Mouse (Mus musculus) frontal cortex, adult (tissue): ENCODE data around the gene Limch1.
A peak's percentile ranks its signal among the peaks of the same experiment; 100 is the strongest.

Experiments used
- ATAC-seq: cut with Nextera tagmentation; 2 replicates; pipeline ENCODE4 v1.9.2; 2017; ENCODE audit warnings: mild to moderate bottlenecking, moderate library complexity, mixed read lengths; ENCODE audit not compliant: low TSS enrichment

Gene Limch1

DNA sequence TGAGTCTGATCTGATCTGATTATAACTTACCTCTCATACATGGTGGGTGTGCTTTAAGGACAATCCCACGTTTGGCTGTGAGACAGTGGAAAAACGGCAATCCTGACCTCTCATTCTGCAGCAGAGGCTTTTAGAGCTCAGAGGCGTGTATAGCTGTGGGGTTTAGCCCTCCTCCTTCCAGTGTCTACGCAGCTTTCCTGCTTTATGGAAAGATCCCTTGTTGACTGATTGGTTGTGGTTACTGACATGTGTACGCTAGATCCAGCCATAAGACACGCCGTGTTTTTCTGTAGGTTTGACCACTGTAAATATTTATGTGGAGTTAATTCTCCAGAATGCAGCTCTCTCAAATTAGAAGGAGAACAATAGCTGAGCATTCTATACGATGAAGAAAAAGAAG lies 81.2 kb downstream of the Limch1 start:
- no peak; the same call in 1 of the 2 replicates for ATAC-seq

DNA sequence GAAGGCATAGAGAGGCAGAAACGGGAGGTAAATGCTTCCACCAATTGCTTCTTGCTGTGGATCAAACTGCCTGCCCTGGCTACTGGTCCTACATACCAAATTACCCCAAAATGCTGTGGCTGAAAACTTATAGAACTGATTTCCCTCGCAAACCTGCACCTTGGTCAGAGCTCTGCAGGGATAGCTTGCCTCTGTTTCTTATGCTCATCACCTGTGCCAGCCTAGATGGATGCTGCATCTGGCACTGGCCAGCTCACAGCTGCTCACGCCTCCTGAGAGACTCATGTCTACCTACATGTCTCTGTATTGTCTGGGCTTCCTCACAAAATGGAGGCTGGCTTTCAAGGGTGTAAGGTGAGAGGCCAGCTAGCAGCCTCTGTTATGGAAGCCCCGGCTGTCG lies 83.9 kb downstream of the Limch1 start:
- ATAC-seq, result no peak

DNA sequence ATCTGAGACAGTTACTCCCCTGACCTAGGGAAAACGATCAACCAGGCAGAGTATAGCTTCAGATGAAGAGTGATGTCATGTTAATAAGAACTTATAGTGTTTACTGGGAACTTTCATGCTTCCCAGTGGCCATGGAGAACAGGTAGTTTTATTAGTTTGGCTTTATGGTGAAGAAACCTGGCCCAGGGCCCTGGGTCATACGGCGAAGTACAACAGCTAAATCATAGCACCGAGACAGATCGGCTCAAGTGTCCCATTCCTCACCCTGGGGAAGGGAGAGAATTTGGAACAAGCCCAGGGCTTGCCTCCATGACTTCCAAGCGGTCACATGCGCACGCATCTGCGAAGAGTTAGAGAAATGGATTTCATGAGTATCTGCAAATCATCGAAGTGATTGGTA lies 84.6 kb downstream of the Limch1 start:
- no peak for ATAC-seq

DNA sequence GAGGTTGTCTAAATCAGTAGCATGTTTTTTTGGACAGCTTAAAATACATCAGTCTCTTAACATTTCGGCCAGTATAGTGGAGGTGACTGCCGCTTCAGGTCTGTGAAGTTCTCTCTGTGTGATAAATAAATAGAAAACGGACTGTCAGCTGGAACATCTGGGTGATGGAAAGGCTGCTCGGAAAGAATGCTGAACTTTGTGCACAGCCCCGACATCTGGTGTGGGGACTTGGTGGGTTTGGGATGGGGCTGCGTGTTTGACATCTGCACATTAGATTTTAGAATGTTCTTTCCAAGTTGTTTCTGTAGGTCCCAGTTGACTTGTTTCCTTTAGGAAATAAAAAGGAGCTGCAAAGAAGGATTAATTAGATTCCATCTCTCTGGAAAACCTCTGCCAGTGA lies 89.1 kb downstream of the Limch1 start:
- no peak for ATAC-seq

DNA sequence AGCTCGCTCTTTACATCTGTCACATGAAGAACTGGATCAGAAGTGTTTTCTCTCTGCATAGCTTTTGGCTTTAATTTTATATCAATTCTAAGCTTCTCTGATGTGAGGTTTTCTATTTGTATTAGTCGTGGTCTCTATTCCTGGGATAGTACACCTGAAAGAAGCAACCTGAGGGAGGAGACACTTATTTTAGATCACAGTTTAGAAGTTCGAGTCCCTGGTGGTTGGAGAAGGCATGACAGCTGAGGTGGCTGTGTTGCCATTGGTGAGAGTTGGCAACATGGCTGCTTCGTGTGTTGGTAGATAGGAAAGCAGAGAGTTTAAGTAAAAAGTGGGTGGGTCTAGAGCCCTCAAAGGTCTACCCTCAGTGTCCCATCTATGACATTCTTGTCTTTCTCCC lies 91.3 kb downstream of the Limch1 start:
- no peak for ATAC-seq

DNA sequence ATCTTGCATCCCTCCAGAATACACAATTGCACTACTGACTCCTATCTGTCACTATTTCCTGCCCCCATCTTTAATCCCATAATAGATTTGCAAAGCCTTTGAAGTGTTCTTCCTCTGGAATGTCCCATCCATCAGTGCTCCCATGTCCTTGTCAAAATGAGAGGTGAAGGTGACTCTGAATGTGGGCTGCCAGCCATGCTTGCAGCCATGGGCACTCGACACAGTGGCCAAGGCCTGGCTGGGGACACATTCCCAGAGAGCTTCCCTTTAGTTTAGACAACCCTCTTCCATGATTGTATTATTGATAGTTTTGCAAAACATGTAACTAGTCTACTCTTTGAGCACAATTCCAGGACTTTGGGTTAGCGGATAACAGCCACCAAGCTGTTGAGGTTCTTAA lies 96.3 kb downstream of the Limch1 start:
- no peak for ATAC-seq

DNA sequence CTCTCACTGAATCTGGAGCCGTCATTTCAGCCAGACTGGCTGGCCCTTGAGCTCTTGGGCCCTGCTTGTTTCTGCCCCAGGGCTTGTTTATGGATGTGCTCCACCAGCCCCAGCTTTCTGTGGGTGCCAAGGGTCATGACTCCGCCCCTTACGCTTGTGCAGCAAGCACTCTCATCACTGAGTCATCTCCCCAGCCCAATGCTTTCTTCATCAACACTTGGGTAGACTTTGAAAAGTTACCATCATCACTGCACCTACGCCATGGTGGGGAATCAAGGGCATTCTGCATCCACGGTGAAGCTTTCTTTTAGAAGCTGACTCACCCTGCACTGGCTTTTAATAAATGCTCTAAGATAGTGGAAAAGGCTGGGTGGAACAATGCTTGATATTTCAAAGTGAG lies 97.1 kb downstream of the Limch1 start:
- ATAC-seq, result no peak

DNA sequence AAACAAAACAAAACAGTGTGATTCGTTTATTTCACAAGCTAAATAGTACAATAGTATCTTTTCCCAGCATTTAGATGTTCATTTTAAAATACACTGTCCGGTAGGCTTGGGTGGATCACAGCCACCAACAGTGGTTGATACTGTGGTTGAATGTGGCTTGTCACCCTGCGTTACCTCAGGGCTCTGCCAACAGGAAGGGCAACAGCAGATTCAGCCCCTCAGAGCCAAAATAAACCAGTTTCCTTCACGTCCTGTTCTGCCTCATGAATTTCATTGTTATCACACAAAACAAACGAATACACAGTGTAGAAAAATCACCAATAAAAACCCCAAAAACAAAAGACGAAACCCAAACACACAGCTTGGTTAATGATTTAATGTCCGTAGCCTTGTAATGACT lies 102.5 kb downstream of the Limch1 start:
- ATAC-seq, result no peak

DNA sequence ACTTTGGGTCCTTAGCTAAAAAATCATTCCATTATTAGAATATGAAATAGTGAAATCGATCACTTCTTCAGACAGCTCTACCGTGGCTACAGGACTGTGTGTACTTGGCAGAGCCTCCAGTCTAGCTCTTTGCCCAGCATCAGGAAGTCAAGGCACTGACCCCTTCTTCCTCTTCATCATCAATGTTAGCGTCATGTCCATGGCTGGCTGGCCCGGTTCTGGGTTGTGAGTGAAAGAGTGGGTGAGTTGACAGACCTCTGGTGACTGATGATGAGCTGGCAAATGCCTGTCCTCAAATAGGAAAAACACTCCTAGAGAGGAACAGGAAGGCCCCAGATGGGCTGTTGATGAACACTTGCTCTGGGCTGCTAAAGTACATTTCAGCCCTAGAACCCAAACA lies 103.5 kb downstream of the Limch1 start:
- ATAC-seq, result no peak

DNA sequence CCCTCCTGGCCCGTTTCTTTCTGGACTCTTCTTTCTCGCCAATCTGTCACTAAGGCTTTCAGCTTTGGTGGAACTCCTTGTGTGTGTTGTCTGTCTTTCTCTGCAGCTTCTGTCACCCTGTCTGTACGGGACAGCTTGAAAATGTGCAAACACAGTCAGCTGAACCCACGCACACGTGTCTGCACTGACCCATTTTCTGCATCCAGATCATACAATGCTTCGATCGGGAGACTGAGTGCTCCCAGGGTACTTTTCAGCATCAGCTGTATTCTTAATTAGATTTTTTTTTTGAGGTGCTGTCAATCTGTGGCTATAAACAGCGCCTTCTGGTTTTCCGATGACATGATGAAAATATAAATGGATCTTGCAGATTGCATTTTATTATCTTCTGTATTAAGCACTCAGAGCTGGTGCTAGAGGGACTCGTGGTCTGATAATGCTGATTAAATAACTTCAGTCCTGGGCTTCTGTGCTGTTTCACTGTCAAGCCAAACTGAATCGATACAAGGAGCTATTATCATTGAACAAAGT lies 105.2 kb downstream of the Limch1 start:
- ATAC-seq, result peak; percentile 86

DNA sequence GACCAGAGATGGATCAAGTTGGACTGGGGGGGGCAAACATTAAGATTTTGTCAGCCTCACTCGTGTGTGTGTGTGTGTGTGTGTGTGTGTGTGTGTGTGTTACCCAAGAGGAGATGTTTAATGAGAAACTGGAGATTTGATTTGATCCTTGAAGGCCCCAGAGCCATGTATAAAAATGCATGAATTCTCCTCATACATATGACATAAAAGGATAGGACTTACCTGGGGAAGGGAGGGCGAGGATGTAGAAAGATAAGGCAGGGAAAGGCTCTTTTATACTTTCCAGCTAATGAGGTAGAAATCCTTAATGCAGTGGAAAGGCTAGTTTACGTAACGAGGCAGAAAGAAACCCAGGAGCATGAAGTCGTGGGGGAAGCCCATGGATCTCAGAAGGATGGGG lies 106.1 kb downstream of the Limch1 start:
- ATAC-seq, result no peak

DNA sequence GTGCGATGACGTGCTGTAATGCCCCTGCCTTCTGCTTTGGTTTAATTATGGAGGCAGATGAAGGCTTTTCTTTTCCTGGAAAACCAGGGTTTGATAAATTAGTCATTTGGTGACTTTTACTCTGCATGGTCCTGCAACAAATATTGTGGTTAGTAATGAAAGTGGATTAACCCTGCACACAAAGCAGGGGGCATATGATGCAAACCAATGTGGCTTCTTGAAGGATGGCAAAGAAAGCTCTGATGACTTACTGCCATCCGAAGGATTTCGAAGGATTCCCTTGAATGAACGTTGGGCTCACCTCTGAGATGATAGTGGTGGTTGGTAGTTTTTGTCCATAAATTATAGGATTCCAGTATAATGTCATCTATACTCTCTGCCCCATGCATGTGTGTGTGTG lies 108.6 kb downstream of the Limch1 start:
- ATAC-seq, result no peak

DNA sequence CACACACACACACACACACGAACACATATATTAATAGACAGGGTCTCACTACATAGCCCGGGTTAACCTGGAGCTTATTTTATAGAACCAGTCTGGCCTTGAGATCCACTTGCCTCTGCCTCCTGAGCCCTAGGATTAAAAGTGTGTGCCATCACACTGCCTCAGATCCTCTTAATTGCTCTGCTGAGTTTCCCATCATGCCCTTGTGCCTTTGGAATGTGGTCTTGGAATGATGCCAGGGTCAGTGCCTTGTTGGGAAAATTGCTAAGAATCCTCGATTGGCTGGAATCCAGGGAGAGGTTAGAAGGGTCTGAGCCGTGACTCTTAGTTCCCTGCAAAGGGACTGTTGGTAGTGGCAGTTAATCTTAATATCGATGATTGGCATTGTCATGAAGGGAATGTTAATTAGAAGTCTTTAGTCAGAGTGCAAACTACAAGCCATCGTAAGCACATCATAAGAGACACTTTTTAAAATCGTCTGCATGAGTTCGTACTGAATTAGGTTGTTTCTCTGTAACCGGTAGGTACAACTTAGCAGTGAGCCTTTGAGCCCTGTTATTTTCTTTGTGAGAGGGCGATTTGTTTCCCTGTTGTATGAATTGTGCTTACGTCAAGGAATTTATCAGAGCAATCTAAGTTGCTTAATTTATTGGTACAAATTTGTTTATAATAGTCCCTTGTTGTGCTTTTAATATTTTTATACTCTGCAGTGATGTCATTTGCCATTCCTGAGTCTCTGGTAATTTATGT lies 109.9 kb downstream of the Limch1 start:
- ATAC-seq, result no peak

DNA sequence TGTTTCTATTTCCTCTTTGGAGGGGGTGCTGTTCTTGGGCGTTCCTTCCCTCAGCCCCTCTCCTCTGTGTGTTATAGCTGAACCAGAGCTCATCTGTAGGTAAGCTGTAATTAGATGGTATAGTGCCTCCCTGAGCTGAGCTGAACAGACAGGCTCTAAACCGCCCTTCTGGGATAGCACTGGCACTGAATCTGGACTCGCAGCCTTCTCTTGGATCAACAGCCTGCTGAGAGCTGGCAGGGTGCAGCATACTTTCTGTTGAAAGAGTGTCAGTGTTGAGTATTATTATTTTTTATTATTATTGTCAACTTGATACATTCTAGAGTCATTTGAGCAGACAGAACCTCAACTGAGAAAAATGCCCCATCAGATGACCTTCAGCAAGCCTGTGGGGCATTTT lies 113.9 kb downstream of the Limch1 start:
- no peak for ATAC-seq

DNA sequence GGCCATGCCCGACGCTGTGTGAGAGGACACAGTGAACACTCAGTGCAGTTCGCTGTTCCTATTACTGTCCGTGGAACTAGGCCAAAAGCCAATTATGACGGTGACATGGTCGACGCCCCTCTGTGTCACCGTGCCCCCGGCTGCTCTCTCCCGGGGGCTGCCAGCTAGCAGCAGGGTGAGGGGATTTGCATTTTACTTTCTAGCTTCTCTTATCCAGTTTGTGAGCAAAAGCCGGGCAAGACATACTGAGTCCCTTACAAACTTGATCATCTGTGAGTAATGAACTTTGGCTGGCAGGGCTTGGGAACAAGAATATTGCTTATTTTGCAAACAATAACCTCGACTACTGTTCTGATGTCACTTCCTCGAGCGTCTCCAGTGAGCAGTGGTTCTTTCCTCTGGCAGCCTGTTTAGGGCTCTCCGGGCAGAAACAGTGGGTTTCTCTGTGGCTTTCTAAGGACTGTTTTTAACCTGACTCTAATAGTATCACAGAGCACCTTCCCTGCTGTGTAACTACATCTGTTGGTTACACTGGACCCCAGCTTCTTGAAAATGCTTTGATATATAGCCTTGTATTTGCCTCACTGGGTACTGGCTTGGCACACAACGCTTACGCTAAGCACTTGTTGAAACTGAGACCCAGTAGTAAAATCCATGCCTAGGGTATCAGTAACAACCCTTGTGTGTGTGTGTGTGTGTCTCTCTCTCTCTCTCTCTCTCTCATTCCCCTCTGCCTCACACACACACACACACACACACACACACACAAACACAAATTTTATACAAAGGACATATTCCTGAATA lies 115.8 kb downstream of the Limch1 start:
- no peak for ATAC-seq

DNA sequence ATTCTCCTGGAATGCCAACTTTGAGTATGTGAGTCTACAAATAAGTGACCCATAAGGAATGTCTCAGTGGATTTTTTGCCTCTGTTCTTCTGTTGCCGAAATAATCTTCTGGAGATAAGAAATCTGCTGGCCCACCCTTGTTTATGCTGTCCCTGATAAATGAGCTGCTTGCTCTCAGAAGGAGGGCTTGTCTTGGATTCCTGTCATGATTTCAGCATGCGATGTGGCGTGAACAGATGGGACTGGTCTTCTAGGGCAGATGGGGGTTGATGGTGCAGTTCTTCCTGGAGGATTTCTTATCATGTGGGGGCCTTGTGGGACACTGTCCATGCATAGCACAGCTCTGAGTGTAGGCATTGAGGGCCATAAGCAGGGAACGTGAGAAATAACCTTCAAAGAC lies 116.5 kb downstream of the Limch1 start:
- ATAC-seq, result no peak

DNA sequence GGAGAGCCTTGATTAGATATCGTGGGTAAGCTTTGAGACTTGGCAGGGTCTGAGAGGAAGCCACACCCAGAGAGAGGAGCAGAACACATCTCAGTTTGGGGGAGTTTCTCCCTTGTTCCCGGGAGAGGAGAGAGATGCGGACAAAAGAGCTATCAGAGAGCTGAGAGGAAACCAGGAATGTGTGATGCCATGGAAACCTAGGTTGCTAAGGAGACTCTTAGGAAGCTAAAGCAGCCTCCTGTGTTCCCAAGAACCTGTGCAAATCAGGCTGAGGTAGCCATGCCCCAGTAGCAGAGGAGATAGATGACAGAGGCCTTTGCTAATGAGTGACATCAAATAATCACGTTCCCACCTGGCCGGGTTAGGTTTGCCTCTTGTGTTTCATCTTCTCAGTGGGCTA lies 119.6 kb downstream of the Limch1 start:
- ATAC-seq, result peak; percentile 86

DNA sequence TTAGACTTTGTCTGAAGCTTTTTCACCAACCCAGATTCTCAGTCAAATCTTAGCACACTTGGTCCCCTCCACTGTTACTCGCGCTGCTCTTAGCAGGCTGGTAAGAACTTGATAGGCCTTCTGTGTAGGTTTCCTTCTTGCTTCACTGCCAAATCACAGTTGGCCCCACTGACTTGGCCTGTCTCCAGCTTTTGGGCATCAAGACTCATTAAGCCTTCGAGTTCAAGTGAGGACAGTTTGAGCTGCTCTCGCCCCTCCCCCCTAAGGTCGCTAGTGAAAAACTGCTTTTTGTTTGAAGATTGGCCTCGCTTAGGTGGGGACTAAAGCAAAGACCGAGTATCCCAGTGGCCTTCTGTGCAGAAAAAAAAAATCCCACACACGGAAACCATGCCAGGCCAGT lies 120.4 kb downstream of the Limch1 start:
- no peak; the same call in 1 of the 2 replicates for ATAC-seq

DNA sequence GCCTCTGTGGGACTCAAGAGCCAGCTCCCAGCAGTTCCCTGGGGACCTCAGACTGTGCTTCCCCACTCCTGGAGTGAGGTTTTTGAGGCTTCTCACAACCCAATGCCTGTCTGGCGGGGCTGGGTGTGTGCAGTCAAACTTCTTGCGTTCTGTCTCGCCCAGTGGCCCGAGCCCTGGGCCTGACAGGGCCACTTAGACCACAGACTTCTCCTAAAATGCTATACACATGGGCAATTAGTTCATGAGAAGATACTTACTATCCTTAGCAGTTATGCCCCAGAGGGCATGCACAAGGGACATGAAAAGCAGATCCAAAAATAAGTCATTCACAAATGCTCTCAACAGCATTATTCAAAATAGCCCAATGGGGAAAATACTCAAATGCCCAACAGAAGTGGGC lies 123.9 kb downstream of the Limch1 start:
- no peak for ATAC-seq

DNA sequence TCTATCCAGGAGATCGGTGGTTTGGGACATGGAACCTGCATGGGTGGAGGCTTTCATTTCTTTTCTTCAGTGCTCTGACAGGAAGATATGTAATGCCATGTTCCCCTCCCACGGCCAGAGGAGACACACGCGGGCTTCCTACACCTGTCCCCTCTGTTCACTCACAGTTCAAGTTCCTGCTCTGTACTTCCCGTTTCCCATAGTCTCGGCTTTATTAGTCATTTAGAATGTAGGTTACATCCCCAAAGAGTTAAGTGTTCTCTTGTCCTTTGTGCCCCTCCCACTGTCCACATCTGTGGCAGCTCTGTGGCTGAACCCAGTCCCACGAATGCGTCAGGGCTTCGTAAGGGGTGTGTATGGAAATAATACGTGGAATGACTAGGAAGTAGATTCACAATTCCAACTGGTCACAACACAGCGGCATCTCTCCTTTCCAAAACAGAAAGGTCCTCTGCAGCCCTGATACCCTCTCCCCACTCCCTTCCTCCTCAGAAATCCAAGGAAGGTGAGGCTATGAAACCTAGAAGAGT lies 126.0 kb downstream of the Limch1 start:
- no peak for ATAC-seq

DNA sequence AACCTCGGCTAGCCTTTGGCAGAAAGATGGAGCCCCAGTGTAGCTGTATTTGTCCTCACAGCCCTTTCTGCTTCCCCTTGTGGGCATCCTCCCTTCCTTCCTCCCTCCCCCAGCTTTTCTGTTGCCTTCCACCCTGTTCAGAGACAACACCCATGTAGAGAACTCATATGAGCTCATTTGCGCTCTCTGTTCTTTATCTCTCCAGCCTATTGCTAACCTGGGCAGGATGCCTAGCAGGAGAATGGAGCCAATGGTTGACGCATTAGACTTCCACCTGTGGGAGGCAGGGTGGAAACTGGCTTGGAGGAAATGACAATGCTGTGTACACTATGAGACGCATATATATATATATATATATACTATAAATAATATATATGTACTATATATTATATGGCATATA lies 126.4 kb downstream of the Limch1 start:
- ATAC-seq, result peak; percentile 31; the same call in 1 of the 2 replicates

DNA sequence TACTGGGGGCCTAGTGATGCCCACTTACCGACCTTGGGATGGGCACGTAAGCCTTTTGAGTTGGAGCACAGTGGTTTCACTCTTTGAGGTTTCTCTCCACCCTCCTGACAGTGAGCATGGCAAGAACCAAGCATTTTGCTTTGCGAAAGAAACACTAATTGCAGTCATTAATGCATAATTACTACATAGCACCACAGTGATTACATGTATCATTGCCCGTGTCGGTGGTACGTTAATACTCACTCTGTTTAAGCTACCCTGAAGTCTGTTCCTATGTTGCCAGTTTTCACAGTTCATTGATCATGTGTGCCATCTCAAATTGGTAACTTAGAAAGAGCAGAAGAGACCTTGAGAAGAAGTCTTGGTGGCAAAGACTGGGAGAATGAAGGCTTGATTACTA lies 127.1 kb downstream of the Limch1 start:
- ATAC-seq, result no peak
